Mouse (Mus musculus) lung, adult 2 months (tissue): ENCODE results near the gene Parp1. TPM values are rescaled to one million over a fixed set of nuclear protein-coding genes. Genes with fewer than 3 reads are reported as not detected.

Experiments
- DNase-seq: peaks from one replicate; pipeline ENCODE4 v3.0.0; 2022
- H3K4me1 ChIP-seq: fragments of 200-500 bp; 2 replicates; pipeline ENCODE4 v1.6.1; 2011; ENCODE audit warnings: low read length; ENCODE audit not compliant: control insufficient read depth, insufficient read depth
- H3K4me3 ChIP-seq: fragments of 200-500 bp; replicated peaks from 2 replicates; pipeline ENCODE3; 2011; ENCODE audit warnings: low read depth, mild to moderate bottlenecking, control low read depth, low read length; ENCODE audit errors: extremely low read depth
- CTCF ChIP-seq: fragments of 200-500 bp; IDR thresholded peaks from 2 replicates; pipeline ENCODE4 v1.5.1; 2011; ENCODE audit warnings: mild to moderate bottlenecking, low read length, control low read depth; ENCODE audit not compliant: insufficient read depth
- POLR2A ChIP-seq: fragments of 200-500 bp; IDR thresholded peaks from 2 replicates; pipeline ENCODE4 v1.6.1; 2011; ENCODE audit warnings: low read depth, mild to moderate bottlenecking, control low read depth, low read length, borderline replicate concordance; ENCODE audit errors: extremely low read depth
- WGBS: fragments of 180-500 bp; shearing (Covaris S2); methylation state at CpG from one replicate; pipeline ENCODE4 v1.1.7; 2018; 5-methylcytosine and 5-hydroxymethylcytosine counted together
- polyA plus RNA-seq: library from polyadenylated mRNA; depleted of rRNA; stranded (reverse); fragments of >200 nt; gene quantifications from 2 replicates; pipeline ENCODE4 v1.2.3, GENCODE M21; 2012; rRNA removed

Gene Parp1
- 17.7 and 20.1 TPM in 2 replicates for polyA plus RNA-seq

GRCm38 (mm10) chr1:180568761-180569452 is at the start of gene Parp1:
Parp1 (plus strand) TSS chr1:180568924.
- Histone ChIP-seq H3K4me1 (peaks cover 9% of the 10 kb centered on the region; the same call in 1 of the 2 replicates), H3K4me3 (peak within 1 kb of the TSS; percentile 88)
- under 1% methylated on average over 67 of the region's 67 CpGs for WGBS
- TF ChIP-seq CTCF (no peak), POLR2A (peak; percentile 58; the same call in 1 of the 2 replicates)
- peak; percentile 97 for DNase-seq

- TF ChIP-seq POLR2A: no peak
- TF ChIP-seq CTCF: no peak
- Histone ChIP-seq H3K4me1 (no peaks in the 10 kb centered on the region), H3K4me3 (no peak overlapping the region)
- no peak for DNase-seq
- WGBS: 77% methylated on average over 8 of the region's 8 CpGs
Observed at GRCm38 (mm10) chr1:180519520-180519919, 49.2 kb upstream of the Parp1 start.

GRCm38 (mm10) chr1:180520190-180520589 is 48.5 kb upstream of the Parp1 start:
- H3K4me3 ChIP-seq: no peak overlapping the region
- no peaks in the 10 kb centered on the region for H3K4me1 ChIP-seq
- WGBS: 64% methylated on average over 7 of the region's 7 CpGs
- TF ChIP-seq CTCF (no peak), POLR2A (no peak)
- DNase-seq: no peak

- no peaks in the 10 kb centered on the region for H3K4me1 ChIP-seq
- 80% methylated on average over 2 of the region's 2 CpGs for WGBS
- no peak overlapping the region for H3K4me3 ChIP-seq
- TF ChIP-seq POLR2A (no peak), CTCF (no peak)
- no peak for DNase-seq
Observed at GRCm38 (mm10) chr1:180523320-180523719, 45.4 kb upstream of the Parp1 start.

- no peaks in the 10 kb centered on the region for H3K4me1 ChIP-seq
- no peak for TF ChIP-seq POLR2A
- no peak for DNase-seq
- H3K4me3 ChIP-seq: no peak overlapping the region
- 93% methylated on average over 1 of the region's 1 CpGs for WGBS
Observed at GRCm38 (mm10) chr1:180525301-180525700, 43.4 kb upstream of the Parp1 start.

GRCm38 (mm10) chr1:180529847-180530246 is 38.9 kb upstream of the Parp1 start:
- Histone ChIP-seq H3K4me3 (no peak overlapping the region), H3K4me1 (no peaks in the 10 kb centered on the region)
- DNase-seq: no peak
- TF ChIP-seq CTCF (no peak), POLR2A (no peak)
- WGBS: 93% methylated on average over 7 of the region's 7 CpGs

GRCm38 (mm10) chr1:180530457-180531263 is 38.1 kb upstream of the Parp1 start:
- H3K4me1 ChIP-seq: no peaks in the 10 kb centered on the region
- whole genome bisulfite sequencing: 72% methylated on average over 8 of the region's 8 CpGs
- TF ChIP-seq CTCF (no peak), POLR2A (no peak)
- no peak for DNase-seq
- no peak overlapping the region for H3K4me3 ChIP-seq

- 98% methylated on average over 11 of the region's 11 CpGs for WGBS
- TF ChIP-seq POLR2A (no peak), CTCF (no peak)
- Histone ChIP-seq H3K4me3 (no peak overlapping the region), H3K4me1 (peaks cover 2% of the 10 kb centered on the region; the same call in 1 of the 2 replicates)
- no peak for DNase-seq
Observed at GRCm38 (mm10) chr1:180532671-180533070, 36.1 kb upstream of the Parp1 start.

- H3K4me1 ChIP-seq: peaks cover 2% of the 10 kb centered on the region; the same call in 1 of the 2 replicates
- TF ChIP-seq CTCF (no peak), POLR2A (no peak)
- WGBS: 30% methylated on average over 5 of the region's 5 CpGs
- DNase-seq: no peak
- H3K4me3 ChIP-seq: no peak overlapping the region
Observed at GRCm38 (mm10) chr1:180536719-180537118, 32.0 kb upstream of the Parp1 start.
